Mouse (Mus musculus) layer of hippocampus, adult 11-12 months (tissue): ENCODE measurements at regions not wholly inside any gene's neighbourhood (a gene's known extent, or its start where the extent isn't known, plus 50 kb on each side); places are given as distances from the start of the nearest gene placed in this dataset.
A peak's percentile ranks its signal among the peaks of the same experiment; 100 is the strongest.

ENCODE experiments used
- DNase-seq: peaks from one replicate; pipeline ENCODE4 v3.0.0; 2022; ENCODE audit warnings: low spot score

GRCm38 (mm10) chr6:100476550-100477366 lies 189.5 kb upstream of the Rybp start:
- DNase-seq = no peak

- DNase-seq = no peak
Observed at GRCm38 (mm10) chr6:100475341-100475955, 188.2 kb upstream of the Rybp start.

GRCm38 (mm10) chr6:100474326-100474725 lies 187.0 kb upstream of the Rybp start:
- DNase-seq = no peak

GRCm38 (mm10) chr6:100470071-100470470 lies 182.8 kb upstream of the Rybp start:
- DNase-seq = no peak

GRCm38 (mm10) chr6:100462757-100463156 lies 175.5 kb upstream of the Rybp start:
- DNase-seq = no peak

GRCm38 (mm10) chr6:100453401-100453800 lies 166.1 kb upstream of the Rybp start:
- no peak for DNase-seq

GRCm38 (mm10) chr6:100452097-100453002 lies 165.1 kb upstream of the Rybp start:
- no peak for DNase-seq

- DNase-seq = no peak
Observed at GRCm38 (mm10) chr6:100450108-100450507, 162.8 kb upstream of the Rybp start.

- DNase-seq = no peak
Observed at GRCm38 (mm10) chr6:100449087-100449486, 161.8 kb upstream of the Rybp start.

GRCm38 (mm10) chr6:100447211-100447610 lies 159.9 kb upstream of the Rybp start:
- no peak for DNase-seq

GRCm38 (mm10) chr6:100446804-100447203 lies 159.5 kb upstream of the Rybp start:
- DNase-seq = no peak

GRCm38 (mm10) chr6:100439071-100439737 lies 151.9 kb upstream of the Rybp start:
- peak; percentile 24 for DNase-seq

GRCm38 (mm10) chr6:100438511-100438991 lies 151.3 kb upstream of the Rybp start:
- peak; percentile 28 for DNase-seq

- no peak for DNase-seq
Observed at GRCm38 (mm10) chr6:100437980-100438379, 150.7 kb upstream of the Rybp start.

- no peak for DNase-seq
Observed at GRCm38 (mm10) chr6:100436507-100436906, 149.2 kb upstream of the Rybp start.

- no peak for DNase-seq
Observed at GRCm38 (mm10) chr6:100435222-100435621, 147.9 kb upstream of the Rybp start.

- no peak for DNase-seq
Observed at GRCm38 (mm10) chr6:100433534-100433867, 146.2 kb upstream of the Rybp start.

- DNase-seq = peak; percentile 9
Observed at GRCm38 (mm10) chr6:100432688-100433533, 145.6 kb upstream of the Rybp start.

- DNase-seq = no peak
Observed at GRCm38 (mm10) chr6:100430286-100430685, 143.0 kb upstream of the Rybp start.

GRCm38 (mm10) chr6:100429511-100429910 lies 142.2 kb upstream of the Rybp start:
- DNase-seq = peak; percentile 22

GRCm38 (mm10) chr6:100428759-100429158 lies 141.5 kb upstream of the Rybp start:
- no peak for DNase-seq
